Mouse (Mus musculus): ENCODE measurements at regions not wholly inside any gene's neighbourhood (a gene's known extent, or its start where the extent isn't known, plus 50 kb on each side); places are given as distances from the start of the nearest gene placed in this dataset.

GRCm38 (mm10) chr13:47298010-47298409, 175.6 kb downstream of the Rnf144b start:
- ChIA-PET CTCF (interaction anchor here in 2 of 4 experiments (0.6 kb wide), 2 partner anchors 58 to 255 kb away, joined by 3 to 4 read pairs; partner anchors contain the start of gene Kdm1b (in 1 of the 2)), POLR2A (no interaction called here)

GRCm38 (mm10) chr13:47300486-47300885, 178.0 kb downstream of the Rnf144b start:
- CTCF ChIA-PET = interaction anchor here in 2 of 4 experiments (0.7 to 1.2 kb wide), 3 partner anchors 48 to 704 kb away, joined by 4 to 8 read pairs (median 5); no protein-coding TSS in a partner anchor
- POLR2A ChIA-PET = interaction anchor here in 1 of 4 experiments (0.6 kb wide), 1 partner anchor 812 kb away, joined by 3 read pairs; no protein-coding TSS in a partner anchor

- ChIA-PET POLR2A (no interaction called here), CTCF (interaction anchor here in 1 of 4 experiments (1.1 to 1.2 kb wide), 2 partner anchors 48 to 275 kb away, joined by 4 to 5 read pairs; no protein-coding TSS in a partner anchor)
Observed at GRCm38 (mm10) chr13:47301070-47301469, 178.6 kb downstream of the Rnf144b start.

- ChIA-PET POLR2A (no interaction called here), CTCF (interaction anchor here in 1 of 4 experiments (0.7 kb wide), 1 partner anchor 262 kb away, joined by 3 read pairs; no protein-coding TSS in a partner anchor)
Observed at GRCm38 (mm10) chr13:47309492-47309891, 187.0 kb downstream of the Rnf144b start.

- POLR2A ChIA-PET = interaction anchor here in 1 of 4 experiments (0.6 kb wide), 1 partner anchor 292 kb away, joined by 5 read pairs; no protein-coding TSS in a partner anchor
- CTCF ChIA-PET = no interaction called here
Observed at GRCm38 (mm10) chr13:47310751-47311202, 188.3 kb downstream of the Rnf144b start.

GRCm38 (mm10) chr13:47319549-47319948, 197.1 kb downstream of the Rnf144b start:
- CTCF ChIA-PET = interaction anchor here in 1 of 4 experiments (0.6 kb wide), 1 partner anchor 113 kb away, joined by 11 read pairs; no protein-coding TSS in a partner anchor
- POLR2A ChIA-PET = interaction anchor here in 2 of 4 experiments (0.6 to 0.7 kb wide), 2 partner anchors 159 to 454 kb away, joined by 5 to 6 read pairs; no protein-coding TSS in a partner anchor

GRCm38 (mm10) chr13:47321876-47322275, 199.4 kb downstream of the Rnf144b start:
- ChIA-PET POLR2A (no interaction called here), CTCF (interaction anchor here in 3 of 4 experiments (0.5 to 1.1 kb wide), 3 partner anchors 17 to 63 kb away, joined by 3 to 5 read pairs (median 3); no protein-coding TSS in a partner anchor)

- ChIA-PET POLR2A (interaction anchor here in 2 of 4 experiments (0.5 to 1.7 kb wide), 7 partner anchors 9 to 976 kb away, joined by 3 to 6 read pairs (median 3); partner anchors contain the start of gene Kdm1b (in 1 of the 2)), CTCF (interaction anchor here in 2 of 4 experiments (0.5 to 0.6 kb wide), 3 partner anchors 21 to 1733 kb away, joined by 4 read pairs; no protein-coding TSS in a partner anchor)
Observed at GRCm38 (mm10) chr13:47335996-47336684, 213.7 kb downstream of the Rnf144b start.

- POLR2A ChIA-PET = interaction anchor here in 2 of 4 experiments (0.5 to 1.7 kb wide), 6 partner anchors 8 to 294 kb away, joined by 3 to 6 read pairs (median 4); partner anchors contain the start of gene Kdm1b (in 1 of the 2)
- CTCF ChIA-PET = no interaction called here
Observed at GRCm38 (mm10) chr13:47336865-47337441, 214.5 kb downstream of the Rnf144b start.

- ChIA-PET CTCF (no interaction called here), POLR2A (no interaction called here)
Observed at GRCm38 (mm10) chr13:47339411-47339810, 217.0 kb downstream of the Rnf144b start.

- ChIA-PET POLR2A (interaction anchor here in 2 of 4 experiments (0.5 to 1.9 kb wide), 2 partner anchors 23 to 271 kb away, joined by 3 to 6 read pairs; no protein-coding TSS in a partner anchor), CTCF (interaction anchor here in 1 of 4 experiments (0.7 kb wide), 1 partner anchor 209 kb away, joined by 3 read pairs; no protein-coding TSS in a partner anchor)
Observed at GRCm38 (mm10) chr13:47342361-47342760, 219.9 kb downstream of the Rnf144b start.

- CTCF ChIA-PET = interaction anchor here in 2 of 4 experiments (0.7 kb wide), 2 partner anchors 123 to 1035 kb away, joined by 3 read pairs; no protein-coding TSS in a partner anchor
- POLR2A ChIA-PET = interaction anchor here in 2 of 4 experiments (0.5 to 1.9 kb wide), 3 partner anchors 9 to 263 kb away, joined by 3 to 6 read pairs (median 4); no protein-coding TSS in a partner anchor
Observed at GRCm38 (mm10) chr13:47345576-47345975, 223.1 kb downstream of the Rnf144b start.

GRCm38 (mm10) chr13:47347835-47348234, 225.4 kb downstream of the Rnf144b start:
- CTCF ChIA-PET = no interaction called here

GRCm38 (mm10) chr13:47348517-47349145, 226.2 kb downstream of the Rnf144b start:
- CTCF ChIA-PET = interaction anchor here (0.5 to 1.7 kb wide), 20 partner anchors 11 to 1331 kb away, joined by 3 to 8 read pairs (median 4); no protein-coding TSS in a partner anchor
- POLR2A ChIA-PET = interaction anchor here in 3 of 4 experiments (0.6 to 1.4 kb wide), 5 partner anchors 17 to 1591 kb away, joined by 3 to 8 read pairs (median 3); no protein-coding TSS in a partner anchor

More at GRCm38 (mm10) chr13:47347835-47348234, 225.4 kb downstream of the Rnf144b start:
- POLR2A ChIA-PET = no interaction called here

- ChIA-PET CTCF (no interaction called here), POLR2A (no interaction called here)
Observed at GRCm38 (mm10) chr13:47354446-47354845, 232.0 kb downstream of the Rnf144b start.

- CTCF ChIA-PET = no interaction called here
- POLR2A ChIA-PET = interaction anchor here in 1 of 4 experiments (1.0 kb wide), 1 partner anchor 10 kb away, joined by 4 read pairs; no protein-coding TSS in a partner anchor
Observed at GRCm38 (mm10) chr13:47355169-47355568, 232.7 kb downstream of the Rnf144b start.

GRCm38 (mm10) chr13:47358986-47359385, 236.5 kb downstream of the Rnf144b start:
- POLR2A ChIA-PET = no interaction called here

GRCm38 (mm10) chr13:47365776-47366175, 243.3 kb downstream of the Rnf144b start:
- POLR2A ChIA-PET = interaction anchor here in 2 of 4 experiments (0.8 to 1.7 kb wide), 8 partner anchors 9 to 323 kb away, joined by 3 to 6 read pairs (median 4); partner anchors contain the start of gene Kdm1b (in 1 of the 2)
- CTCF ChIA-PET = interaction anchor here in 2 of 4 experiments (0.6 to 0.8 kb wide), 3 partner anchors 9 to 38 kb away, joined by 3 read pairs; no protein-coding TSS in a partner anchor

More at GRCm38 (mm10) chr13:47358986-47359385, 236.5 kb downstream of the Rnf144b start:
- CTCF ChIA-PET = no interaction called here

All from embryonic stem cell, embryonic (primary cell).